Mouse (Mus musculus) spleen, postnatal 14 days (tissue): ENCODE results near the gene Brip1.

ENCODE experiments used
- DNase-seq, 2 experiments: peaks; one replicate each; pipeline ENCODE4 v3.0.0; 2021 to 2022; ENCODE audit warnings: low spot score in 2 of 2

The Brip1 gene

GRCm38 (mm10) chr11:86026556-86027194 is 174.3 kb downstream of the Brip1 start:
- DNase-seq = no peak

- no peak for DNase-seq
Measured at GRCm38 (mm10) chr11:86022439-86022838, 178.6 kb downstream of the Brip1 start.

- no peak for DNase-seq
Measured at GRCm38 (mm10) chr11:86020033-86020432, 181.0 kb downstream of the Brip1 start.

- no peak for DNase-seq
Measured at GRCm38 (mm10) chr11:86016242-86016641, 184.8 kb downstream of the Brip1 start.

GRCm38 (mm10) chr11:86013087-86013486 is 187.9 kb downstream of the Brip1 start:
- no peak for DNase-seq

GRCm38 (mm10) chr11:86010458-86010857 is 190.5 kb downstream of the Brip1 start:
- DNase-seq = no peak

- no peak for DNase-seq
Measured at GRCm38 (mm10) chr11:86008211-86008905, 192.6 kb downstream of the Brip1 start.
